Mouse (Mus musculus) central nervous system, embryonic 18 days (tissue): ENCODE measurements around the gene Jam3. TPM values are rescaled to one million over a fixed set of nuclear protein-coding genes. Genes with fewer than 3 reads are reported as not detected.

Experiments
- polyA plus RNA-seq: library from polyadenylated mRNA; depleted of rRNA; stranded (reverse); fragments of >200 nt; gene quantifications from 2 replicates; pipeline ENCODE4 v1.2.3, GENCODE M21; 2012; rRNA removed

The Jam3 gene
- 37.7 and 42.9 TPM in 2 replicates for polyA plus RNA-seq

DNA sequence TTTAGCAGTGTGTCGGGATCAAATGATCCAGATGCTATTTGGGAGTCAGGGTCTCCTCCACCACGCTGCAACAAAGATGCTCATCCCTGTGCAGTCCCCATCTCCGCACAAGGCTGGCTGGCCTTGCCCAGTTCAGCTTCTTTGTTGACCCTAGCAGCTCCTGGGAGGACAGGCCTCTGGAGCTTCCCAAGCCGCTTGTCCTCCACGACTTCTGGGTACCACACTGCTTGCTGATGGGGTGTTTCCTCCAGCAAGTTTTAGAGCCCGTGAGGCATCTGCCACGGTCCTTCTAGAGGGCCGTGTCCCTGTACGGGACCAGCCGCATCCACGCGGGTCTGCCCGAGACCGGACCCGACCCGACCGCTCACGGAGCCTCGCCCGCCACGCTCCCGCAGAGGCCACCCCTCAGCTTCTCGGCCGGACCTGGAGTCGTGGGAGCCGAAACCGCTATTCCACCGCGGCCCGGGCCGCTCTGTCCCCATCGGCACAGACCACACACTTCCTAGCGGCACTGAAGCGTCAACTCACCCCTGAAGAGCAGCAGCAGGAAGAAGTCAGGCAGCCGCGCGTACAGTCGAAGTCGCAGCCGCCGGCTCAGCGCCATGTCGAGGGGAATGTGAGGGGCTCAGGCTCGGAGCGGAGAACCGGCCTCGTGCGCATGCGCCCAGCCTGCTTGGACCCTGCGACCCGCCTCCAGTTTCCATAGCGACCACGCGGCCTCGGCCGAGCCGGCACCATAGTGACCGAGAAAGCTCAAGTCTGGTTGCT is at the start of gene Jam3:
Gene Jam3 (minus strand): TSS at position 659 of the 768 bp plus-strand sequence.

Other genes starting within 250 kb of the Jam3 start
- 0.10 and 0.16 TPM in 2 replicates for gene Gm1110, start 232.3 kb downstream of the Jam3 start, polyA plus RNA-seq
- 37.0 and 38.2 TPM in 2 replicates for gene Acad8, start 155.9 kb downstream of the Jam3 start, polyA plus RNA-seq
- gene Thyn1, start 155.7 kb downstream of the Jam3 start, polyA plus RNA-seq, result 103 and 107 TPM in 2 replicates
- gene Vps26b, start 125.4 kb downstream of the Jam3 start, polyA plus RNA-seq, result 89.4 and 94.9 TPM in 2 replicates
- gene Ncapd3, start 125.2 kb downstream of the Jam3 start, polyA plus RNA-seq, result 27.4 and 28.6 TPM in 2 replicates
- 9.6 and 10.1 TPM in 2 replicates for gene Igsf9b, start 143.8 kb upstream of the Jam3 start, polyA plus RNA-seq
- gene Spata19, start 241.4 kb upstream of the Jam3 start, polyA plus RNA-seq, result 0.24 and 0.40 TPM in 2 replicates